Mouse (Mus musculus) layer of hippocampus, postnatal 10 days (tissue): ENCODE measurements around the gene Zfp978. TPM values are rescaled to one million over a fixed set of nuclear protein-coding genes. Genes with fewer than 3 reads are reported as not detected.

Experiments
- total RNA-seq, 2 experiments: library from RNA; stranded (reverse); gene quantifications; 2 replicates each; pipeline ENCODE4 v1.2.3; 2021

Gene Zfp978
- total RNA-seq, 2 experiments from 2014 or later: not detected

Other genes with a start within 250 kb of the Zfp978 start
- 10 to 100 TPM in 1 of 2 experiments, 1 to 10 TPM in 1; 10.0 to 11.2 TPM for gene Zfp991, start 229.3 kb upstream of the Zfp978 start, total RNA-seq
- under 1 TPM in 1 of 2 experiments, not detected in 1; 0.25 TPM for gene Zfp988, start 55.6 kb upstream of the Zfp978 start, total RNA-seq
- gene Zfp982, start 131.1 kb downstream of the Zfp978 start, total RNA-seq: 1 to 10 TPM; 4.1 to 6.1 TPM
- under 1 TPM; 0.38 to 0.48 TPM for gene Gm16503, start 178.9 kb downstream of the Zfp978 start, total RNA-seq
- not detected for gene Zfp985, start 192.0 kb downstream of the Zfp978 start, total RNA-seq